Mouse (Mus musculus): ENCODE measurements around the gene Npb. TPM values are rescaled to one million over a fixed set of nuclear protein-coding genes. Genes with fewer than 3 reads are reported as not detected.
"Not testable (repeated sequence)": the region's sequence is repeated elsewhere in the genome, so short reads cannot be mapped to it uniquely, and the experiment has no call there.

The Npb gene
- polyA plus RNA-seq, 1 experiment from 2014 or later: 0.98 TPM

GRCm38 (mm10) chr11:120578024-120578693 lies 30.1 kb upstream of the Npb start:
- Histone ChIP-seq H3K9ac (ENCODE audit: low read length) (no peak overlapping the region), H3K9me3 (replicated peaks; ENCODE audit: control insufficient read depth, low read length) (no peaks in the 10 kb centered on the region), H3K4me2 (ENCODE audit: low read length) (no peak overlapping the region), H3K36me3 (ENCODE audit: control insufficient read depth, insufficient read depth, low read length) (peaks cover 30% of the 10 kb centered on the region), H3K4me3 (ENCODE audit: low read depth, low read length) (no peak overlapping the region), H3K4me1 (ENCODE audit: control insufficient read depth, insufficient read depth, low read length) (peaks cover 10% of the 10 kb centered on the region), H3K27ac (ENCODE audit: low read depth, low read length) (no peak overlapping the region), H3K27me3 (replicated peaks; ENCODE audit: control insufficient read depth, insufficient read depth, low read length) (no peaks in the 10 kb centered on the region)
- WGBS: 90% methylated on average over 10 of the region's 10 CpGs
- DNase-seq (ENCODE audit: low spot score) (no peak), ATAC-seq (no peak)

GRCm38 (mm10) chr11:120578694-120579243 lies 29.5 kb upstream of the Npb start:
- no peak for DNase-seq (ENCODE audit: low spot score)
- Histone ChIP-seq H3K4me1 (ENCODE audit: control insufficient read depth, insufficient read depth, low read length) (peaks cover 10% of the 10 kb centered on the region), H3K27me3 (replicated peaks; ENCODE audit: control insufficient read depth, insufficient read depth, low read length) (no peaks in the 10 kb centered on the region), H3K9ac (ENCODE audit: low read length) (no peak overlapping the region; the same call in 1 of the 2 replicates), H3K36me3 (ENCODE audit: control insufficient read depth, insufficient read depth, low read length) (peaks cover 31% of the 10 kb centered on the region), H3K27ac (ENCODE audit: low read depth, low read length) (no peak overlapping the region), H3K9me3 (replicated peaks; ENCODE audit: control insufficient read depth, low read length) (no peaks in the 10 kb centered on the region), H3K4me3 (ENCODE audit: low read depth, low read length) (no peak overlapping the region; the same call in 1 of the 2 replicates), H3K4me2 (ENCODE audit: low read length) (no peak overlapping the region)
- no peak for ATAC-seq
- 90% methylated on average over 11 of the region's 11 CpGs for WGBS

- Histone ChIP-seq H3K4me3 (ENCODE audit: low read depth, low read length) (peak overlapping the region; percentile 89), H3K9me3 (replicated peaks; ENCODE audit: control insufficient read depth, low read length) (no peaks in the 10 kb centered on the region), H3K36me3 (ENCODE audit: control insufficient read depth, insufficient read depth, low read length) (peaks cover 34% of the 10 kb centered on the region), H3K9ac (ENCODE audit: low read length) (peak overlapping the region; percentile 95), H3K4me2 (ENCODE audit: low read length) (peak overlapping the region; percentile 85), H3K27ac (ENCODE audit: low read depth, low read length) (peak overlapping the region; percentile 95; the same call in 1 of the 2 replicates), H3K4me1 (ENCODE audit: control insufficient read depth, insufficient read depth, low read length) (peaks cover 10% of the 10 kb centered on the region), H3K27me3 (replicated peaks; ENCODE audit: control insufficient read depth, insufficient read depth, low read length) (no peaks in the 10 kb centered on the region)
- DNase-seq (ENCODE audit: low spot score) (peak; percentile 81), ATAC-seq (no peak)
- 64% methylated on average over 15 of the region's 15 CpGs for WGBS
Observed at GRCm38 (mm10) chr11:120579316-120580107, 28.8 kb upstream of the Npb start.

- peak overlapping the region; percentile 89 for H3K4me3 ChIP-seq (ENCODE audit: low read depth, low read length)
- ATAC-seq (no peak), DNase-seq (ENCODE audit: low spot score) (no peak)
- peak overlapping the region; percentile 95 for H3K9ac ChIP-seq (ENCODE audit: low read length)
- H3K9me3 ChIP-seq (replicated peaks; ENCODE audit: control insufficient read depth, low read length): no peaks in the 10 kb centered on the region
- H3K27ac ChIP-seq (ENCODE audit: low read depth, low read length): peak overlapping the region; percentile 95; the same call in 1 of the 2 replicates
- peaks cover 10% of the 10 kb centered on the region for H3K4me1 ChIP-seq (ENCODE audit: control insufficient read depth, insufficient read depth, low read length)
- H3K4me2 ChIP-seq (ENCODE audit: low read length): peak overlapping the region; percentile 85
- peaks cover 36% of the 10 kb centered on the region for H3K36me3 ChIP-seq (ENCODE audit: control insufficient read depth, insufficient read depth, low read length)
- WGBS: 62% methylated on average over 7 of the region's 7 CpGs
- no peaks in the 10 kb centered on the region for H3K27me3 ChIP-seq (replicated peaks; ENCODE audit: control insufficient read depth, insufficient read depth, low read length)
Observed at GRCm38 (mm10) chr11:120580190-120580589, 28.1 kb upstream of the Npb start.

GRCm38 (mm10) chr11:120580871-120581331 lies 27.4 kb upstream of the Npb start:
- WGBS: under 1% methylated on average over 44 of the region's 44 CpGs
- peak overlapping the region; percentile 95 for H3K27ac ChIP-seq (ENCODE audit: low read depth, low read length)
- H3K4me1 ChIP-seq (ENCODE audit: control insufficient read depth, insufficient read depth, low read length): peaks cover 10% of the 10 kb centered on the region
- peak; percentile 34 for DNase-seq (ENCODE audit: low spot score)
- no peaks in the 10 kb centered on the region for H3K27me3 ChIP-seq (replicated peaks; ENCODE audit: control insufficient read depth, insufficient read depth, low read length)
- H3K36me3 ChIP-seq (ENCODE audit: control insufficient read depth, insufficient read depth, low read length): peaks cover 43% of the 10 kb centered on the region
- H3K9me3 ChIP-seq (replicated peaks; ENCODE audit: control insufficient read depth, low read length): no peaks in the 10 kb centered on the region
- H3K4me2 ChIP-seq (ENCODE audit: low read length): peak overlapping the region; percentile 85
- peak overlapping the region; percentile 95 for H3K9ac ChIP-seq (ENCODE audit: low read length)
- peak; percentile 50 for ATAC-seq
- H3K4me3 ChIP-seq (ENCODE audit: low read depth, low read length): peak overlapping the region; percentile 89

- ATAC-seq (peak; percentile 65), DNase-seq (ENCODE audit: low spot score) (peak; percentile 90)
- peaks cover 51% of the 10 kb centered on the region for H3K36me3 ChIP-seq (ENCODE audit: control insufficient read depth, insufficient read depth, low read length)
- H3K27me3 ChIP-seq (replicated peaks; ENCODE audit: control insufficient read depth, insufficient read depth, low read length): no peaks in the 10 kb centered on the region
- H3K4me2 ChIP-seq (ENCODE audit: low read length): peak within 1 kb of the TSS; percentile 85
- H3K4me3 ChIP-seq (ENCODE audit: low read depth, low read length): peak within 1 kb of the TSS; percentile 89
- no peaks in the 10 kb centered on the region for H3K9me3 ChIP-seq (replicated peaks; ENCODE audit: control insufficient read depth, low read length)
- peaks cover 10% of the 10 kb centered on the region for H3K4me1 ChIP-seq (ENCODE audit: control insufficient read depth, insufficient read depth, low read length)
- H3K27ac ChIP-seq (ENCODE audit: low read depth, low read length): peak within 1 kb of the TSS; percentile 95
- H3K9ac ChIP-seq (ENCODE audit: low read length): peak within 1 kb of the TSS; percentile 95
- WGBS: 6% methylated on average over 62 of the region's 75 CpGs
Observed at GRCm38 (mm10) chr11:120581490-120582267, 26.6 kb upstream of the Npb start, which contains the start of gene Arhgdia. Gene Arhgdia, minus strand, starts transcription at chr11:120581624.

GRCm38 (mm10) chr11:120582268-120582981 lies 25.9 kb upstream of the Npb start:
- Histone ChIP-seq H3K36me3 (ENCODE audit: control insufficient read depth, insufficient read depth, low read length) (peaks cover 55% of the 10 kb centered on the region), H3K4me2 (ENCODE audit: low read length) (peak overlapping the region; percentile 85), H3K9me3 (replicated peaks; ENCODE audit: control insufficient read depth, low read length) (no peaks in the 10 kb centered on the region), H3K27ac (ENCODE audit: low read depth, low read length) (peak overlapping the region; percentile 95), H3K9ac (ENCODE audit: low read length) (peak overlapping the region; percentile 95), H3K4me1 (ENCODE audit: control insufficient read depth, insufficient read depth, low read length) (peaks cover 10% of the 10 kb centered on the region), H3K27me3 (replicated peaks; ENCODE audit: control insufficient read depth, insufficient read depth, low read length) (no peaks in the 10 kb centered on the region), H3K4me3 (ENCODE audit: low read depth, low read length) (peak overlapping the region; percentile 89)
- WGBS: 75% methylated on average over 8 of the region's 8 CpGs
- ATAC-seq (no peak), DNase-seq (ENCODE audit: low spot score) (peak; percentile 24)

- WGBS: 92% methylated on average over 2 of the region's 2 CpGs
- H3K4me2 ChIP-seq (ENCODE audit: low read length); DNase-seq (ENCODE audit: low spot score); H3K27ac ChIP-seq (ENCODE audit: low read depth, low read length); H3K27me3 ChIP-seq (replicated peaks; ENCODE audit: control insufficient read depth, insufficient read depth, low read length); H3K4me3 ChIP-seq (ENCODE audit: low read depth, low read length); H3K9me3 ChIP-seq (replicated peaks; ENCODE audit: control insufficient read depth, low read length); ATAC-seq; H3K9ac ChIP-seq (ENCODE audit: low read length); H3K4me1 ChIP-seq (ENCODE audit: control insufficient read depth, insufficient read depth, low read length): not testable (repeated sequence)
- peaks cover 55% of the 10 kb centered on the region for H3K36me3 ChIP-seq (ENCODE audit: control insufficient read depth, insufficient read depth, low read length)
Observed at GRCm38 (mm10) chr11:120582982-120583293, 25.3 kb upstream of the Npb start.
